Mouse (Mus musculus) CH12.LX (cell line): ENCODE measurements around the gene Itih2. TPM values are rescaled to one million over a fixed set of nuclear protein-coding genes. Genes with fewer than 3 reads are reported as not detected.

Experiments
- DNase-seq: peaks from one replicate; pipeline ENCODE4 v3.0.0-alpha.2; 2013; ENCODE audit errors: extremely low read depth
- H3K27ac ChIP-seq: 2 replicates; pipeline ENCODE4 v1.5.1; 2012; ENCODE audit warnings: low read depth, mild to moderate bottlenecking, control low read depth, moderate library complexity; ENCODE audit not compliant: insufficient read depth
- H3K27me3 ChIP-seq: replicated peaks from 2 replicates; pipeline ENCODE3; 2012; ENCODE audit warnings: inconsistent platforms
- H3K36me3 ChIP-seq, 2 experiments: replicated peaks in 1 of 2; 2 replicates each; pipeline versions ENCODE3 to v1.6.1; 2012; ENCODE audit warnings: inconsistent platforms in 1 of 2, low read length in 1 of 2, mild to moderate bottlenecking in 1 of 2, mixed read lengths in 1 of 2, moderate library complexity in 1 of 2; ENCODE audit not compliant: control insufficient read depth in 1 of 2, insufficient read depth in 1 of 2
- H3K4me1 ChIP-seq, 2 experiments: 2 replicates each; pipeline ENCODE4 v1.6.1; 2012; ENCODE audit warnings: inconsistent platforms in 1 of 2, moderate library complexity in 1 of 2; ENCODE audit not compliant: insufficient read depth in 2 of 2, control insufficient read depth in 1 of 2
- H3K4me2 ChIP-seq: 2 replicates; pipeline ENCODE4 v1.6.1; 2012; ENCODE audit warnings: low read depth, mild to moderate bottlenecking, control low read depth; ENCODE audit not compliant: poor library complexity, insufficient read depth, severe bottlenecking
- H3K4me3 ChIP-seq, 3 experiments: fragments of 150-350 bp in 1 of 3; sonication (generic) in 1 of 3; replicated peaks in 1 of 3; 2 replicates each; pipeline versions ENCODE3 to v1.5.1; 2011 to 2012; ENCODE audit warnings: low read depth in 2 of 3, low read length in 2 of 3, mild to moderate bottlenecking in 2 of 3, moderate library complexity in 2 of 3, control low read depth in 1 of 3, improper control_type of control experiment in 1 of 3, inconsistent platforms in 1 of 3, mixed read lengths in 1 of 3; ENCODE audit not compliant: poor library complexity in 1 of 3
- H3K79me2 ChIP-seq: replicated peaks from 2 replicates; pipeline ENCODE4 v1.6.1; 2012; ENCODE audit warnings: mild to moderate bottlenecking, moderate library complexity; ENCODE audit not compliant: control insufficient read depth, poor library complexity, insufficient read depth, severe bottlenecking; ENCODE audit errors: extremely low read depth
- H3K9ac ChIP-seq: 2 replicates; pipeline ENCODE4 v1.6.1; 2012; ENCODE audit warnings: low read depth, mild to moderate bottlenecking, control low read depth, moderate library complexity; ENCODE audit not compliant: insufficient read depth
- H3K9me3 ChIP-seq: replicated peaks from 2 replicates; pipeline ENCODE3; 2012; ENCODE audit warnings: low read length, inconsistent platforms, mixed read lengths
- BHLHE40 ChIP-seq: IDR thresholded peaks from 2 replicates; pipeline ENCODE4 v1.6.1; 2011; ENCODE audit warnings: mild to moderate bottlenecking, low read depth, low read length, improper control_type of control experiment
- CHD1 ChIP-seq: IDR thresholded peaks from 2 replicates; pipeline ENCODE4 v1.6.1; 2012; ENCODE audit warnings: low read depth, low read length, improper control_type of control experiment, inconsistent platforms
- CHD2 ChIP-seq: IDR thresholded peaks from 2 replicates; pipeline ENCODE4 v1.6.1; 2011; ENCODE audit warnings: low read length, improper control_type of control experiment
- CTCF ChIP-seq, 2 experiments: IDR thresholded peaks in 1 of 2; conservative IDR thresholded peaks in 1 of 2; 2 replicates each; pipeline ENCODE4 v1.5.1; 2011 to 2012; ENCODE audit warnings: low read depth in 2 of 2, low read length in 2 of 2, improper control_type of control experiment in 1 of 2, inconsistent platforms in 1 of 2, mild to moderate bottlenecking in 1 of 2, moderate library complexity in 1 of 2
- E2F4 ChIP-seq: IDR thresholded peaks from 2 replicates; pipeline ENCODE4 v1.6.1; 2011; ENCODE audit warnings: low read depth, low read length, improper control_type of control experiment; ENCODE audit not compliant: insufficient replicate concordance
- EP300 ChIP-seq: IDR thresholded peaks from 2 replicates; pipeline ENCODE4 v1.6.1; 2011; ENCODE audit warnings: low read length, improper control_type of control experiment
- ETS1 ChIP-seq: conservative IDR thresholded peaks from 2 replicates; pipeline ENCODE4 v1.6.1; 2012; ENCODE audit warnings: low read depth, mild to moderate bottlenecking, inconsistent platforms, low read length, improper control_type of control experiment, moderate library complexity
- GABPA ChIP-seq: IDR thresholded peaks from 2 replicates; pipeline ENCODE4 v1.6.1; 2012; ENCODE audit warnings: low read depth, low read length, improper control_type of control experiment, inconsistent platforms; ENCODE audit not compliant: insufficient replicate concordance
- HCFC1 ChIP-seq: IDR thresholded peaks from 2 replicates; pipeline ENCODE4 v1.6.1; 2012; ENCODE audit warnings: low read depth, mild to moderate bottlenecking, inconsistent platforms, low read length, improper control_type of control experiment
- JUND ChIP-seq: conservative IDR thresholded peaks from 2 replicates; pipeline ENCODE4 v1.6.1; 2011; ENCODE audit warnings: low read depth, low read length, improper control_type of control experiment
- KAT2A ChIP-seq: IDR thresholded peaks from 2 replicates; pipeline ENCODE4 v1.6.1; 2012; ENCODE audit warnings: low read length, improper control_type of control experiment, inconsistent platforms; ENCODE audit not compliant: insufficient replicate concordance
- MAFK ChIP-seq: IDR thresholded peaks from 2 replicates; pipeline ENCODE4 v1.6.1; 2011; ENCODE audit warnings: low read length, improper control_type of control experiment; ENCODE audit not compliant: insufficient replicate concordance
- MAZ ChIP-seq: IDR thresholded peaks from 2 replicates; pipeline ENCODE4 v1.6.1; 2012; ENCODE audit warnings: low read depth, mild to moderate bottlenecking, inconsistent platforms, low read length, improper control_type of control experiment, moderate library complexity
- MEF2A ChIP-seq: IDR thresholded peaks from 2 replicates; pipeline ENCODE4 v1.6.1; 2014; ENCODE audit warnings: low read depth, mild to moderate bottlenecking, inconsistent platforms, low read length, improper control_type of control experiment, borderline replicate concordance
- MXI1 ChIP-seq: IDR thresholded peaks from 2 replicates; pipeline ENCODE4 v1.6.1; 2011; ENCODE audit warnings: mild to moderate bottlenecking, low read depth, low read length, improper control_type of control experiment
- NELFE ChIP-seq: IDR thresholded peaks from 2 replicates; pipeline ENCODE4 v1.6.1; 2011; ENCODE audit warnings: low read depth, low read length, improper control_type of control experiment
- PAX5 ChIP-seq: IDR thresholded peaks from 2 replicates; pipeline ENCODE4 v1.6.1; 2012; ENCODE audit warnings: low read length, inconsistent platforms, mixed read lengths
- POLR2A ChIP-seq: IDR thresholded peaks from 2 replicates; pipeline ENCODE4 v1.6.1; 2011; ENCODE audit warnings: low read depth, mild to moderate bottlenecking, improper control_type of control experiment, low read length
- RAD21 ChIP-seq: IDR thresholded peaks from 2 replicates; pipeline ENCODE4 v1.6.1; 2011; ENCODE audit warnings: low read depth, mild to moderate bottlenecking, low read length, improper control_type of control experiment, moderate library complexity
- RCOR1 ChIP-seq: conservative IDR thresholded peaks from 2 replicates; pipeline ENCODE4 v1.6.1; 2012; ENCODE audit warnings: low read depth, mild to moderate bottlenecking, inconsistent platforms, low read length, improper control_type of control experiment
- SMC3 ChIP-seq: IDR thresholded peaks from 2 replicates; pipeline ENCODE4 v1.6.1; 2011; ENCODE audit warnings: low read depth, low read length, improper control_type of control experiment
- TBP ChIP-seq: conservative IDR thresholded peaks from 2 replicates; pipeline ENCODE4 v1.6.1; 2011; ENCODE audit warnings: low read depth, low read length, improper control_type of control experiment
- ZKSCAN1 ChIP-seq: IDR thresholded peaks from 2 replicates; pipeline ENCODE4 v1.6.1; 2012; ENCODE audit warnings: low read depth, inconsistent platforms, low read length, improper control_type of control experiment, borderline replicate concordance
- ZMIZ1 ChIP-seq: IDR thresholded peaks from 2 replicates; pipeline ENCODE4 v1.6.1; 2012; ENCODE audit warnings: low read depth, mild to moderate bottlenecking, inconsistent platforms, low read length, improper control_type of control experiment
- dilution Hi-C: fragments of 300-500 bp; cut with MboI; formaldehyde crosslinking; loops from 2 replicates; pipeline ENCODE4 v1.14.3; 2020; ENCODE audit warnings: low sequenced_read_pairs; ENCODE audit not compliant: extremely low pct_unique_long_range_greater_than_20kb, extremely low pct_ligation_motif_present
- in situ Hi-C: fragments of 300-500 bp; cut with MboI; formaldehyde crosslinking; loops from 3 replicates; pipeline ENCODE4 v1.14.3; 2019; ENCODE audit warnings: low sequenced_read_pairs, low pct_ligation_motif_present, low pct_unique_long_range_greater_than_20kb, mixed read lengths
- polyA plus RNA-seq: library from polyadenylated mRNA; unstranded; fragments of >175 nt; gene quantifications from 2 replicates; pipeline ENCODE4 v1.2.1, GENCODE M21; 2012; ENCODE audit warnings: low read depth; ENCODE audit not compliant: insufficient read length
- total RNA-seq, 2 experiments: library from RNA; depleted of rRNA; stranded (reverse); fragments of 300-350 nt in 1 of 2; fragments of >200 nt in 1 of 2; gene quantifications; 2 replicates each; pipeline ENCODE4 v1.2.3; 2012 to 2014

Gene Itih2
- total and polyA plus RNA-seq, 3 experiments = not detected

GRCm38 (mm10) chr2:10058836-10059235, 72.4 kb downstream of the Itih2 start:
- dilution Hi-C loops (no loop called here), in situ Hi-C loops (no loop called here)
- Histone ChIP-seq H3K4me2 (no peak overlapping the region), H3K27ac (no peak overlapping the region), H3K4me1 (no peaks in the 10 kb centered on the region), H3K27me3 (no peaks in the 10 kb centered on the region), H3K4me3 (no peak overlapping the region), H3K9ac (no peak overlapping the region), H3K36me3 (peaks cover 70 to 93% of the 10 kb centered on the region in 2 experiments), H3K79me2 (no peaks in the 10 kb centered on the region), H3K9me3 (no peaks in the 10 kb centered on the region)
- TF ChIP-seq EP300 (no peak), SMC3 (no peak), KAT2A (no peak), BHLHE40 (no peak), E2F4 (no peak), HCFC1 (no peak), TBP (no peak), ZKSCAN1 (no peak), MAFK (no peak), MXI1 (no peak), CHD1 (no peak), MAZ (no peak), RAD21 (no peak), CHD2 (no peak), PAX5 (no peak), POLR2A (no peak), NELFE (no peak), GABPA (no peak), ZMIZ1 (no peak)
- no peak for DNase-seq

- Histone ChIP-seq H3K9me3 (no peaks in the 10 kb centered on the region), H3K9ac (no peak overlapping the region), H3K27ac (no peak overlapping the region), H3K4me1 (peaks cover 0 to 11% of the 10 kb centered on the region in 2 experiments; a peak in 1 of 4 replicates), H3K4me3 (no peak overlapping the region), H3K27me3 (no peaks in the 10 kb centered on the region), H3K4me2 (no peak overlapping the region), H3K36me3 (peaks cover 29 to 47% of the 10 kb centered on the region in 2 experiments), H3K79me2 (peaks cover 14% of the 10 kb centered on the region; the same call in 1 of the 2 replicates)
- dilution Hi-C loops = no loop called here
- DNase-seq = no peak
- TF ChIP-seq POLR2A (no peak), BHLHE40 (no peak), TBP (no peak), MAFK (no peak), CHD1 (no peak), ETS1 (no peak), CHD2 (no peak), MEF2A (no peak), JUND (no peak), RCOR1 (no peak), CTCF (conservative IDR thresholded peaks at IDR 0.05 in 1 of 2, IDR thresholded peaks at IDR 0.05 in 1 of 2; ENCODE audit: low read depth in 2 of 2, low read length in 2 of 2) (no peak), MAZ (no peak)
- in situ Hi-C loops = no loop called here
Observed at GRCm38 (mm10) chr2:10051996-10052395, 79.2 kb downstream of the Itih2 start.
